Comparison of ENCODE assay signal across 23 mouse cellular contexts in genomic region chr9:96093221-96093620, GRCm38 (mm10). TPM values are rescaled to one million over a fixed set of nuclear protein-coding genes. Genes with fewer than 3 reads are reported as not detected.
A peak's percentile ranks its signal among the peaks of the same experiment; 100 is the strongest.
DNase-seq lines count a peak whose midpoint lies in the region; ATAC-seq lines count a peak whose summit lies in the region.
"Had no signal": no experiment of that assay in that cellular context is flagged by ENCODE, and none has a peak within 500 bp of the region (broad histone marks: within the 10 kb centered on the region; RNA-seq: fewer than 3 reads in every experiment).

No protein-coding gene starts in this region.

- no peak overlapping the region for H3K4me3 ChIP-seq in kidney, embryonic 16.5 days (ENCODE audit: low read length)
- H3K4me3 ChIP-seq in midbrain, embryonic 14.5 days (replicated peaks; ENCODE audit: low read depth, low read length): no peak overlapping the region
- H3K4me3 ChIP-seq: embryonic facial prominence, embryonic 12.5 days; embryonic facial prominence, embryonic 15.5 days; gastrocnemius, adult 2 months; hindbrain, embryonic 10.5 days; hindbrain, embryonic 13.5 days had no signal

- H3K27ac ChIP-seq in kidney, embryonic 16.5 days (ENCODE audit: low read length): no peak overlapping the region
- no peak overlapping the region for H3K27ac ChIP-seq in midbrain, embryonic 14.5 days (replicated peaks; ENCODE audit: low read depth, low read length)
- H3K27ac ChIP-seq: embryonic facial prominence, embryonic 12.5 days; embryonic facial prominence, embryonic 15.5 days; gastrocnemius, adult 2 months; hindbrain, embryonic 10.5 days; hindbrain, embryonic 13.5 days had no signal

- no peaks in the 10 kb centered on the region for H3K36me3 ChIP-seq in kidney, embryonic 16.5 days (ENCODE audit: insufficient read depth, low read length)
- no peaks in the 10 kb centered on the region for H3K36me3 ChIP-seq in midbrain, embryonic 14.5 days (ENCODE audit: control insufficient read depth, insufficient read depth, low read length)
- H3K36me3 ChIP-seq: embryonic facial prominence, embryonic 12.5 days; embryonic facial prominence, embryonic 15.5 days; hindbrain, embryonic 10.5 days; hindbrain, embryonic 13.5 days had no signal

- H3K9me3 ChIP-seq in kidney, embryonic 16.5 days (ENCODE audit: low read length): peaks cover 17% of the 10 kb centered on the region
- peaks cover 15% of the 10 kb centered on the region for H3K9me3 ChIP-seq in midbrain, embryonic 14.5 days (ENCODE audit: control insufficient read depth, low read length)

- H3K9ac ChIP-seq in kidney, embryonic 16.5 days (replicated peaks; ENCODE audit: low read length): no peak overlapping the region
- H3K9ac ChIP-seq in midbrain, embryonic 14.5 days (replicated peaks; ENCODE audit: low read length): no peak overlapping the region
- H3K9ac ChIP-seq: embryonic facial prominence, embryonic 12.5 days; embryonic facial prominence, embryonic 15.5 days; forebrain, postnatal 0 days; hindbrain, embryonic 13.5 days had no signal

- WGBS in kidney, embryonic 16.5 days: 87% methylated on average over 1 of the region's 1 CpGs
- WGBS in midbrain, embryonic 14.5 days: 89% methylated on average over 1 of the region's 1 CpGs

- ATAC-seq in kidney, embryonic 16.5 days (ENCODE audit: low FRiP score, low TSS enrichment): no peak
- ATAC-seq in midbrain, embryonic 14.5 days (ENCODE audit: low FRiP score, low TSS enrichment): no peak
- ATAC-seq: forebrain, embryonic 14.5 days; forebrain, postnatal 0 days; hindbrain, embryonic 16.5 days had no signal

- no peak overlapping the region for H3K4me2 ChIP-seq in kidney, embryonic 16.5 days (replicated peaks; ENCODE audit: low read depth, low read length)
- no peak overlapping the region for H3K4me2 ChIP-seq in midbrain, embryonic 14.5 days (ENCODE audit: low read length)
- H3K4me2 ChIP-seq: embryonic facial prominence, embryonic 12.5 days; embryonic facial prominence, embryonic 15.5 days; heart, embryonic 11.5 days; hindbrain, embryonic 13.5 days had no signal

- peak; percentile 30 to 37 for DNase-seq in kidney, adult 8-10 months
- DNase-seq in kidney, postnatal 4 days: no peak
- DNase-seq in kidney, postnatal 25 days: peak; percentile 16 to 47
- peak; percentile 19 for DNase-seq in ZHBTc4 (ENCODE audit: low read depth, low spot score)
- DNase-seq in midbrain, embryonic 14.5 days: no peak
- DNase-seq: adrenal gland, adult 2 months; adrenal gland, postnatal 14 days; cerebellum, adult 11 months; cerebellum, adult 2 months; cerebellum, adult 9-11 months; cerebellum, postnatal 25 days; forebrain, postnatal 0 days; gastrocnemius, adult 2 months; gastrocnemius, postnatal 14 days; heart, postnatal 36 days had no signal

- no peaks in the 10 kb centered on the region for H3K27me3 ChIP-seq in kidney, embryonic 16.5 days (ENCODE audit: insufficient read depth, low read length)
- H3K27me3 ChIP-seq in midbrain, embryonic 14.5 days (ENCODE audit: control insufficient read depth, insufficient read depth, low read length): no peaks in the 10 kb centered on the region
- H3K27me3 ChIP-seq: embryonic facial prominence, embryonic 12.5 days; embryonic facial prominence, embryonic 15.5 days; hindbrain, embryonic 13.5 days had no signal

- H3K4me1 ChIP-seq in kidney, embryonic 16.5 days (ENCODE audit: insufficient read depth, low read length): no peaks in the 10 kb centered on the region
- H3K4me1 ChIP-seq in midbrain, embryonic 14.5 days (ENCODE audit: control insufficient read depth, insufficient read depth, low read length): no peaks in the 10 kb centered on the region
- H3K4me1 ChIP-seq: embryonic facial prominence, embryonic 12.5 days; embryonic facial prominence, embryonic 15.5 days; hindbrain, embryonic 10.5 days; hindbrain, embryonic 13.5 days had no signal

RNA-seq across cellular contexts. Expression of gene Gk5, which starts 25.9 kb away (rescaled TPM):
- 5.6 and 5.9 TPM in 2 replicates for polyA plus RNA-seq in kidney, embryonic 16.5 days (2015; fragmentation: Nextera tagmentation; extraction: Ambion mirVana)
- 2.3 and 2.8 TPM in 2 replicates for polyA plus RNA-seq in midbrain, embryonic 14.5 days (2014; fragmentation: Nextera tagmentation; extraction: Ambion mirVana)

Comparison
In these comparisons a context has a peak if more than half of its experiments do, and no peak if none do; other contexts are left out.
1. DNase-seq: peak in kidney, adult 8-10 months (2 of 2), kidney, postnatal 25 days (2 of 2) and ZHBTc4 (single experiment); none in kidney, postnatal 4 days (0 of 2) and midbrain, embryonic 14.5 days (single experiment).